In the genomic region with DNA sequence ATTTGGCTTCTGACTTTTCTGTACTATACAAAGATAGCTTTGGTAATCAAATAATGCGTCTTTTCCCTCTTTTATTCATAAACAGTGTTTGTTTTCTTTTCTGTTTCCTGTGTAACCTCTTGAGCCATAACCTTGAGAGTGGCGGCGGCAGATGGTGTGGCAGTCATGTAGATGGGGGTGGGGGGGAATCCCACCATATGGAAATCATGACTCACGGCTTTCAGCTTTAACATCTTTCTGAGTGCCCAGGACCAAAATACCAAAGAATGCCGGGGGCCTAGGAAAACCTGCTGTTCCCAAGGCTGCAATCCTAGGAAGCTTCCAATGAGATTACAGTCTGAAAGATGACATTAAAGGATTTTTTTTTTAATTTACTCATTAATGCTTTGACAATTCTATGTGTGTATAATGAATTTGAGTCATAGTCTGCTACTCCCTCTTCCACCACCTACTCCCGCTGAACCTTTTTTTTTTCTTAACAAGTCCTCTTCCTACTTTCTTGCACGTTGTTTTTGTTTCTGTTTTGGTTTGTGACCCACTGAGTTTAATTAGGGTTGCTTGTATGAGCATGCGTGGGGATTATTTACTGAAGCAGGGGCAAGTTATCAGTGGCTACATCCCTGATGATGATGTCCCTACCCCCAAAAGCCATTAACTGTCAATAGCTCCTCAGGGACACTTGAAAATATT, we compare ENCODE assay signal across 11 mouse cellular contexts.
DNase-seq lines count a peak whose midpoint lies in the region; ATAC-seq and TF ChIP-seq lines count a peak whose summit lies in the region.
"Had no signal": no experiment of that assay in that cellular context is flagged by ENCODE, and none has a peak within 500 bp of the region (broad histone marks: within the 10 kb centered on the region; RNA-seq: fewer than 3 reads in every experiment).

No protein-coding gene starts in this region.

- no peak overlapping the region for H3K9ac ChIP-seq in midbrain, postnatal 0 days (replicated peaks; ENCODE audit: low read length, poor library complexity, severe bottlenecking)
- no peak overlapping the region for H3K9ac ChIP-seq in midbrain, embryonic 16.5 days (ENCODE audit: low read depth, low read length)
- no peak overlapping the region for H3K9ac ChIP-seq in embryonic facial prominence, embryonic 11.5 days (replicated peaks; ENCODE audit: low read length)
- H3K9ac ChIP-seq: limb, embryonic 12.5 days had no signal

- DNase-seq in midbrain, postnatal 0 days (ENCODE audit: low spot score): peak; percentile 35
- DNase-seq in embryonic facial prominence, embryonic 11.5 days (ENCODE audit: low spot score): peak; percentile 21
- peak; percentile 8 for DNase-seq in right cerebral cortex, postnatal 25 days
- DNase-seq in urinary bladder, postnatal 36 days (ENCODE audit: low spot score in 2 of 2): no peak
- DNase-seq in layer of hippocampus, adult 9-11 months: no peak
- DNase-seq: heart, adult 2 months; kidney, postnatal 14 days; thymus, postnatal 14 days had no signal

- no peak overlapping the region for H3K4me2 ChIP-seq in midbrain, postnatal 0 days (ENCODE audit: low read depth, low read length, poor library complexity, severe bottlenecking)
- no peak overlapping the region for H3K4me2 ChIP-seq in midbrain, embryonic 16.5 days (ENCODE audit: low read length)
- no peak overlapping the region for H3K4me2 ChIP-seq in embryonic facial prominence, embryonic 11.5 days (ENCODE audit: low read depth, low read length)
- H3K4me2 ChIP-seq: limb, embryonic 12.5 days had no signal

- no peak for TF ChIP-seq CTCF in midbrain, postnatal 0 days (IDR thresholded peaks at IDR 0.05)

- peaks cover 4% of the 10 kb centered on the region; the same call in 1 of the 2 replicates for H3K27me3 ChIP-seq in midbrain, postnatal 0 days (ENCODE audit: insufficient read depth, low read length)
- H3K27me3 ChIP-seq in midbrain, embryonic 16.5 days (ENCODE audit: control insufficient read depth, insufficient read depth, low read depth, low read length): peaks cover 3% of the 10 kb centered on the region; the same call in 1 of the 2 replicates
- no peaks in the 10 kb centered on the region for H3K27me3 ChIP-seq in embryonic facial prominence, embryonic 11.5 days (ENCODE audit: control insufficient read depth, insufficient read depth, low read length)

- no peaks in the 10 kb centered on the region for H3K36me3 ChIP-seq in midbrain, postnatal 0 days (ENCODE audit: insufficient read depth, low read length)
- H3K36me3 ChIP-seq in midbrain, embryonic 16.5 days (ENCODE audit: control insufficient read depth, insufficient read depth, low read length): no peaks in the 10 kb centered on the region
- no peaks in the 10 kb centered on the region for H3K36me3 ChIP-seq in embryonic facial prominence, embryonic 11.5 days (replicated peaks; ENCODE audit: control insufficient read depth, insufficient read depth, low read depth, low read length)
- H3K36me3 ChIP-seq: limb, embryonic 12.5 days had no signal

- ATAC-seq in midbrain, postnatal 0 days (ENCODE audit: low FRiP score): no peak
- no peak for ATAC-seq in midbrain, embryonic 16.5 days
- peak; percentile 59 for ATAC-seq in cerebellum, adult (ENCODE audit: insufficient number of reproducible peaks, low FRiP score, low TSS enrichment)
- no peak for ATAC-seq in embryonic facial prominence, embryonic 11.5 days (replicated peaks; ENCODE audit: insufficient number of reproducible peaks, low FRiP score, low TSS enrichment, low read depth)

- no peak overlapping the region for H3K4me3 ChIP-seq in midbrain, postnatal 0 days (ENCODE audit: low read depth, low read length)
- H3K4me3 ChIP-seq in midbrain, embryonic 16.5 days (ENCODE audit: low read depth, low read length): no peak overlapping the region
- H3K4me3 ChIP-seq in embryonic facial prominence, embryonic 11.5 days (ENCODE audit: low read depth, low read length): no peak overlapping the region
- H3K4me3 ChIP-seq: heart, adult 2 months; limb, embryonic 12.5 days had no signal

- H3K4me1 ChIP-seq in midbrain, postnatal 0 days (ENCODE audit: insufficient read depth, low read length): no peaks in the 10 kb centered on the region
- H3K4me1 ChIP-seq in midbrain, embryonic 16.5 days (ENCODE audit: control insufficient read depth, insufficient read depth, low read length): no peaks in the 10 kb centered on the region
- no peaks in the 10 kb centered on the region for H3K4me1 ChIP-seq in embryonic facial prominence, embryonic 11.5 days (ENCODE audit: control insufficient read depth, insufficient read depth, low read length)
- H3K4me1 ChIP-seq: limb, embryonic 12.5 days had no signal

- no peak overlapping the region for H3K27ac ChIP-seq in midbrain, postnatal 0 days (ENCODE audit: low read depth, low read length)
- H3K27ac ChIP-seq in midbrain, embryonic 16.5 days (ENCODE audit: low read length): no peak overlapping the region
- H3K27ac ChIP-seq in embryonic facial prominence, embryonic 11.5 days (replicated peaks; ENCODE audit: low read depth, low read length): no peak overlapping the region
- H3K27ac ChIP-seq: heart, adult 2 months; limb, embryonic 12.5 days had no signal

- no peaks in the 10 kb centered on the region for H3K9me3 ChIP-seq in midbrain, postnatal 0 days (ENCODE audit: low read length)
- no peaks in the 10 kb centered on the region for H3K9me3 ChIP-seq in midbrain, embryonic 16.5 days (replicated peaks; ENCODE audit: control insufficient read depth, low read length, poor library complexity, severe bottlenecking)
- H3K9me3 ChIP-seq in embryonic facial prominence, embryonic 11.5 days (replicated peaks; ENCODE audit: control insufficient read depth, low read length): no peaks in the 10 kb centered on the region
- H3K9me3 ChIP-seq: limb, embryonic 12.5 days had no signal

- WGBS in midbrain, postnatal 0 days: 60% methylated on average over 8 of the region's 8 CpGs
- WGBS in midbrain, embryonic 16.5 days: 63% methylated on average over 8 of the region's 8 CpGs
- 51% methylated on average over 8 of the region's 8 CpGs for WGBS in embryonic facial prominence, embryonic 11.5 days

Comparison
In these comparisons a context has a peak if more than half of its experiments do, and no peak if none do; other contexts are left out.
1. DNase-seq: peak in midbrain, postnatal 0 days (single experiment), embryonic facial prominence, embryonic 11.5 days (single experiment) and right cerebral cortex, postnatal 25 days (single experiment); none in urinary bladder, postnatal 36 days (0 of 2) and layer of hippocampus, adult 9-11 months (single experiment).